Mouse (Mus musculus) large intestine, adult 2 months (tissue): ENCODE measurements around the gene Dennd6b. TPM values are rescaled to one million over a fixed set of nuclear protein-coding genes. Genes with fewer than 3 reads are reported as not detected.

ENCODE experiments used
- DNase-seq: peaks from one replicate; pipeline ENCODE4 v3.0.0-alpha.2; 2012; ENCODE audit warnings: low read depth, low spot score
- WGBS: fragments of 180-500 bp; shearing (Covaris S2); methylation state at CpG from one replicate; pipeline ENCODE4 v1.1.7; 2018; 5-methylcytosine and 5-hydroxymethylcytosine counted together
- polyA plus RNA-seq: library from polyadenylated mRNA; depleted of rRNA; stranded (reverse); fragments of >200 nt; gene quantifications from 2 replicates; pipeline ENCODE4 v1.2.3, GENCODE M21; 2012

Dennd6b gene
- polyA plus RNA-seq, 1 experiment, result 10.8 TPM

GRCm38 (mm10) chr15:89169431-89169830, 26.9 kb downstream of the Dennd6b start:
- no peak for DNase-seq
- WGBS, result 27% methylated on average over 10 of the region's 10 CpGs

- 63% methylated on average over 10 of the region's 10 CpGs for WGBS
Measured at GRCm38 (mm10) chr15:89168922-89169321, 27.4 kb downstream of the Dennd6b start.

GRCm38 (mm10) chr15:89165478-89165877, 30.8 kb downstream of the Dennd6b start:
- no peak for DNase-seq
- 93% methylated on average over 12 of the region's 12 CpGs for WGBS

More at GRCm38 (mm10) chr15:89168922-89169321, 27.4 kb downstream of the Dennd6b start:
- no peak for DNase-seq

- 51% methylated on average over 9 of the region's 9 CpGs for WGBS
- DNase-seq, result no peak
Measured at GRCm38 (mm10) chr15:89161397-89161796, 34.9 kb downstream of the Dennd6b start.

GRCm38 (mm10) chr15:89158516-89158915, 37.8 kb downstream of the Dennd6b start:
- 93% methylated on average over 16 of the region's 16 CpGs for WGBS
- DNase-seq, result no peak

GRCm38 (mm10) chr15:89157954-89158353, 38.3 kb downstream of the Dennd6b start:
- WGBS, result 63% methylated on average over 7 of the region's 7 CpGs
- no peak for DNase-seq

GRCm38 (mm10) chr15:89152312-89152711, 44.0 kb downstream of the Dennd6b start:
- DNase-seq, result no peak

GRCm38 (mm10) chr15:89150041-89150390, 46.3 kb downstream of the Dennd6b start:
- DNase-seq, result no peak
- WGBS, result 6% methylated on average over 13 of the region's 13 CpGs

GRCm38 (mm10) chr15:89149271-89150040, 46.8 kb downstream of the Dennd6b start, which contains the start of gene Mapk11:
Gene Mapk11, minus strand, starts transcription at chr15:89149628.
- no peak for DNase-seq
- WGBS, result 1% methylated on average over 60 of the region's 61 CpGs

- 12% methylated on average over 25 of the region's 25 CpGs for WGBS
- DNase-seq, result no peak
Measured at GRCm38 (mm10) chr15:89148496-89149270, 47.6 kb downstream of the Dennd6b start.

- WGBS, result 62% methylated on average over 4 of the region's 4 CpGs
- no peak for DNase-seq
Measured at GRCm38 (mm10) chr15:89147895-89148294, 48.4 kb downstream of the Dennd6b start.

- WGBS, result 24% methylated on average over 10 of the region's 10 CpGs
- DNase-seq, result no peak
Measured at GRCm38 (mm10) chr15:89147456-89147855, 48.8 kb downstream of the Dennd6b start.

- WGBS, result 2% methylated on average over 16 of the region's 16 CpGs
- no peak for DNase-seq
Measured at GRCm38 (mm10) chr15:89147024-89147423, 49.3 kb downstream of the Dennd6b start.

- no peak for DNase-seq
- WGBS, result 3% methylated on average over 27 of the region's 27 CpGs
Measured at GRCm38 (mm10) chr15:89146537-89146936, 49.8 kb downstream of the Dennd6b start.

- WGBS, result 68% methylated on average over 24 of the region's 24 CpGs
- no peak for DNase-seq
Measured at GRCm38 (mm10) chr15:89145813-89146350, 50.4 kb downstream of the Dennd6b start.

GRCm38 (mm10) chr15:89144965-89145364, 51.3 kb downstream of the Dennd6b start:
- 68% methylated on average over 11 of the region's 11 CpGs for WGBS
- no peak for DNase-seq

- WGBS, result 75% methylated on average over 2 of the region's 2 CpGs
- DNase-seq, result no peak
Measured at GRCm38 (mm10) chr15:89143134-89143533, 53.2 kb downstream of the Dennd6b start.

GRCm38 (mm10) chr15:89141905-89142304, 54.4 kb downstream of the Dennd6b start:
- WGBS, result 62% methylated on average over 4 of the region's 4 CpGs
- no peak for DNase-seq

- WGBS, result 26% methylated on average over 5 of the region's 5 CpGs
- no peak for DNase-seq
Measured at GRCm38 (mm10) chr15:89141443-89141842, 54.9 kb downstream of the Dennd6b start.

GRCm38 (mm10) chr15:89140659-89141252, 55.5 kb downstream of the Dennd6b start, which contains the start of gene Mapk12:
Gene Mapk12, minus strand, starts transcription at chr15:89140703.
- WGBS, result 2% methylated on average over 21 of the region's 21 CpGs
- DNase-seq, result no peak
